Mouse (Mus musculus): ENCODE results near the gene Pbld2.
A peak's percentile ranks its signal among the peaks of the same experiment; 100 is the strongest.

The Pbld2 gene

DNA sequence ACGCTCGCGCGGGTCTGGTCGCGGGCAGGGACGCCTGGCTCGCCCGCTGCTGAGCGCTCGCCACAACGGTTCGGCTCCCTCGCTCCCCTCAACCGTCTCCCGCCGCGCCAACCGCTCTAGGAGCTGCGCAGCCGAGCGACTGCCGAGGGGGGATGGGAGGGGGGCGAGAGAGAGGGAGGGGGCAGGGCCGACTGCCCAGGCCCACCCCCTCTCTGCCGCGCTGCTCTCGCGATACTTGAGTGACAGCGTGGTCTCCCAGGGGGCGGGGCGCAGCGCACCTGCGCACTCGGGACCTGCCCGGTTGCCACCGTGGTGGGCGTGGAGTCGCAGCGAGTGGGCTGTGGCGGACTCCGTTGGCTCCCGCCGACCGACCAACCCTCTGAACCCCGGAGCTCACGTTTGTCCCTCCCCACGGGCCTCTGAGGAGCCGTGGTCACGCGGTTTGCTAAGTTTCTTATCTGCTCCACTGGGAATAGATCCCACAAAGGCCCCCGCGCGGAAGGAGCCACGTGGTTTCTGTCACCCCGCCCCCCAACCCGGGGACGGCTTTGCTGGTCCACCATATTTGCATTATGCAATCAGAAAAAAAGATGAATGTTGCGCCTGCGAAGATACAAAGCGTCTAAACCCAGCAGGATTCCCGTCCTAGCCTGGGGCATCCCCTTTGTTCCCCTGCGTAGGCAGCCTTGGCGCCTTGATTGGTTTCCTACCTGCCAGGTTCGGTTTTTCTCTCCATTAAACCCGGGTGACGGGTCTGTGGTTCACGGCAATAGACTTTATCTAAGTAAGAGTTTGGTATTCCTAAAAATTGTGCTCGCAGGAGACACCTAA, at the start of gene Pbld2, which contains the start of gene Hnrnph3:
TSS of gene Pbld2 (plus strand) at position 567 of the 831 bp plus-strand sequence.
TSS of gene Hnrnph3 (minus strand) at position 469 of the 831 bp plus-strand sequence.
- DNase-seq (ENCODE audit: low read depth): peak; percentile 99

DNA sequence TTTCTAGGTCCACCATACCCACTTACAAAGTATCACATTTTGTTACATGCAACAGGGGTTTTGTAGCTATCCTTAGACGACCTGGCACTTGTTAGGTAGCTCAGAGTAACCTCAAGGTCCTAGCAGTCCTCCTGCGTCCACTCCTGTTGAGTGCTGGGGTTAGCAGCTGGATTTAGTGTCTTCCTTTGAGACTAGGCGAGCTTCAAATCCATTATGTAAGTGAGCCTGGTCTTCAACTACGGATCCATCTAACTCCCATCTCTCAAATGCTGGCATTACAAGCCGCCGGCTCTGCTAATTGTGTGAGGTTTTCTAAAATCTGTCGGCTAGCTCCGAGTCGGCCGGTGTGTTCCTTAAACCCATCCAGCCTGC, 44.5 kb upstream of the Pbld2 start:
- no peak for DNase-seq (ENCODE audit: low read depth)

DNA sequence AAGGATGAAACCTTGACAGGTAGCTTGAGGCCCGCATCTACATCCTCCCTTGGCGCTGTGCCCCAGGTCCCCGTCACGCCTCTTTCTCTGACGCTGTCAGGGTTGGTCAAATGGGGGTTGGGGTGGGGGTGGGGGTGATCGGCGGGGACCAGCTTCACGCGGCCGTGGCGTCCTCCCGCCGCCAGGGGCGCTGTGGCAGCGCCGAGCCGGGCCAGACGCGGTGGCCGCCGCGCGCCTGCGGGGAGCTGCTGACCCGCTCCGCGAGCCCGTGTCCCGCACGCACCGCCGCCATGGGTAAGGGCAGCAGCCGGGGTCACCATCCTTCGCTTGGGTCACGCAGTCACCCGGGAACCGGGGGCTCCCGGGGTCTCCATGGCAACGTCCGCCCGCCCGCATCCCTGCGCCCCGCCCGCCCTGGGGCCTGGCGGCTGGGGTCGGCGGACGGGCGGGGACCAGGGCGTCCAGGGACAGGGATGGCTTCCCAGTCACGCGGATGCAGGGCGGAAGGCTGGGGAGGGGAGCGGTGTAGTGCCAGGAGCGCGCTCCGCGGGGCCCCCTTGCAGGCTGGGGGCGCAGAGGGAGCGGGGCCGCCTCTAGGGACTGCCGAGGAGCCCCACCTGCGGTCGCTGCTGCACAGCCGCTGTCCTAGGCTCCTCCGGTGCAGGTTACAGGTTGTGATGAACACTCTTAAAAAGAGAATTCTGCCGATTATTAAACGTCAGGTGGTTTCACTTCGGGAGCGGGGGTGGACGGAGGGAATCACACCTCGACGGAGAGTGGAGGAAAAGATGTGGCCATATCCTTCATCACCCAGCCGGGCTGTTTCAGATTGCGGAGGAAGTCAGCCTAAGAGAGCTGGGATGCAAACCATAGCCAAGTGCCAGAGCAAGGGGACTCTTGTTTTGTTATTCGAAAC, 43.8 kb upstream of the Pbld2 start, which contains the start of gene Rufy2:
TSS of gene Rufy2 (plus strand) at position 185 of the 916 bp plus-strand sequence.
- DNase-seq (ENCODE audit: low read depth): peak; percentile 93

DNA sequence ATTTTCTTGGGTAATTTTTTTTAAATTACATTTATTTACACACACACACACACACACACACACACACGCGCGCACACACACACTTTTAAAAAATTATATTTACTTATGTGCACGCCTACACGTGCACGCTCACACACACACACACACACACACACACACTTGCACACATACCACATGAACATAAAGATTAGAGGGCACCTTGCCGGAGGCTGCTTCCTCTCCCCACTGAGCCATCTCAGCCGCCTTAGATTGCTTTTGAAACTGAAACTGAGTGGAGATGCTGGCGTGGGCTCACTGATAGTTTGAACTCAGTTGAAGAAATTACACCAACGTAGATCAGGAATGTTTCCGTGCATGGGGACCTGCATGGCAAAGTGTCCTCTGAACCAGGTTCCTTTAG, 40.0 kb upstream of the Pbld2 start:
- no peak for DNase-seq (ENCODE audit: low read depth)

DNA sequence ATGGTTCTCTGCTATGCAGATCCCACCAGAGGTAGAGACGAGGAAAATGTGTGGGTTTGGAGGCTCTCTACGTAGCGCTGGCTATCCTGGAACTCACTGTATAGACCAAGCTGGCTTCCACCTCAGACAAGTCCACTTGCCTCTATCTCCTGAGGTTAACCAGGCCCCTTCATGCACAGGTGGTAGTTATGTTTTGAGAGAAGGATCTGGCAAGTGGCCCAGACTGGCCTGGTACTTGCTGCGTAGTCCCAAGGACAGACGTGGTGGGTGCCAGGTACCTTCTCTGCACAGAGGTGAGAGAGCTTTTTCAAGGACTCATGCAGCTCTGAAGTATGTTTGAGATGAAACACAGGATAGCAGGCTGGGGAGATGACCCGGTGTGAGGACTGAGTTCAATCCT, 39.6 kb upstream of the Pbld2 start:
- no peak for DNase-seq (ENCODE audit: low read depth)

DNA sequence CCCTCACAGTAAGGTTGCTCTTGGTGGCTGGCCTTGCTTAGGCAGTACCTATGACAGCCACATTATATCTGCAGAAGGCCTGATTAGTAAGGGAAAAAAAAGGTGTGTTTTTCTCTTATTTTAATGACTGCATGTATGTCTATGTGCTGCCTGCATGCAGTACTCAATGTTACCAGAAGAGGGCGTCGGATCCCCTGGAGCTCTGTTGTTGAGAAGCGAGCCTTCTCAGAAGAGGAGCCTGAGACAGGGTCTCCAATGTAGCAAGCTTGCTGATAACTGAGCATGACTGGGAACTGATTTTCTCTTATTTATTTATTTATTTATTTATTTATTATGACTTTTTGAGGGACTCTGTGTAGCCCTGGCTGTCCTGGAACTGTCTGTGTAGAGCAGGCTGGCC, 36.8 kb upstream of the Pbld2 start:
- peak; percentile 55 for DNase-seq (ENCODE audit: low read depth)

DNA sequence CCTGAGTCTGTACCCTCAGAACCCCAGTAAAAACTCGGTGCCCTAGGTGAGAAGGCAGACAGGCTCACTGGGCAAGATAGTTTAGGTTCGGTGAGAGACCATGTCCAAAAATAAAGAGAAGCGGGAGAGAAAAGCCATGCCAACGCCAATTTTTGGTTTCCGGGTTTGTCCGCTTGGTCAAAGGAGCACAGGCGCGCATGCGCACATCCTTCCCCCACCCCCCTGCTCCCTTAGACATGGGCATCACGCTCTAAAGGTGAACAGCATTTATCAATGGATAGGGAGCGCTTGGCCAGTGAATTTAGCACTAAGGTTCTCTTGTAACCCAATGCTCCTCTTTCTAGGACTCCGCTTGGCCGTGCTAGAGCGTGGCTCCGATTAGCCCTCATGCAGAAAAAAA, 33.5 kb upstream of the Pbld2 start:
- DNase-seq (ENCODE audit: low read depth): no peak

DNA sequence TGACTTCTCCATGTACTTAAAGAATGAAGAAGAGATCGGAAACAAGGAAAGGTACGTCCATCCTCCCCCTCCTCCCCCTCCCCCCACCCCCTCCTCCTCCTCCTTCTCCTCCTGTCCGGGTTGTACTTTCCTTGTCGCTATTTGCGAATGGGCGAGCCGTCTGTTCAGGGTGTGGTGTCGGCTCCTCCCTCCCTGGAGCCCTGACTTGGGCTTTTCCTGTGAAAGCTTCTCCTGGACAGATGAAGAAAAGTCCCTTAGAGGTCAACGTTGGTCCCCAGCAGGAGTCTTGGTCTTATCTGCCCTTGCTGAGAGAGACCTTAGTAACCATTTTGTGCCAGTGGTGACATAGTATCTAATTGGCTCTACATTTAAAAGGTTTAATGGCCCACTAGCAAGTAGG, 30.1 kb upstream of the Pbld2 start:
- DNase-seq (ENCODE audit: low read depth): no peak

DNA sequence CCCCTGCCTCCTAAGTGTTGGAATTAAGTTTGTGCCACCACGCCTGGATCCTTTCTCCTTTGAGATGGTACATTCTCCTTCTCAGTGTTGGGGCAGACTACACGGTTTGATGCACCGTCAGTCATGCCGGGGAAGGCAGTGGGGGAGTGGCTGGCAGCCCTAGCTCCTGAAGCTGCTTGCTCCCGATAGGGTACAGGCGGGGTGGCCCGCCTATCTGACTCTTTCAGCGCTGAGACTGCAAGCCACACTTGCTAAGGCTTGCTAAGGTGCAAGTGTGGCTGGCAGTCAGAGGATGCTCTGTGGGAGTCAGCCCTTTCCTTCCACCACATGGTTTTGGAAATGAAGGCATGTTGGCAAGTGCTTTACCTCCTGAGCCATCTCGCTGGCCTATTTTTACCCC, 23.5 kb upstream of the Pbld2 start:
- no peak for DNase-seq (ENCODE audit: low read depth)

DNA sequence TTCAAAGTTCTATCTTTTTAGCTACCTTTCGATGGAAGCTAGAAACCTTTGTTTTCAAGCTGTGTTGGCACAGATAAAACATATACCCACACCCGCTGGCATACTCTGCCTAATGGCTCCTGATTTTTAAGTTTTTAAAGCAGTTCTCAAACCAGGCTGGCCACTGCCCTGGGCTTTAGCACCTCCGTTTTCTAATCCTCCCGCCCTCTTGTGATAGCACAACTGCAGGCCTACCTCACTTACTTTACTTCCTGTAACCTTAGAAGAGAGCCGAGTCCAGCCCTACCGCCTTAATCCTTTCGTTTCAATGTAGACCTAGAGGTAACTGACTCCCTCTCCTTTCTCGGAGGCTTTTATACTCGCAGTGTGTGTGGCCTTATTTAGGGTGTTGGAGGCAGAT, 20.9 kb upstream of the Pbld2 start:
- no peak for DNase-seq (ENCODE audit: low read depth)

DNA sequence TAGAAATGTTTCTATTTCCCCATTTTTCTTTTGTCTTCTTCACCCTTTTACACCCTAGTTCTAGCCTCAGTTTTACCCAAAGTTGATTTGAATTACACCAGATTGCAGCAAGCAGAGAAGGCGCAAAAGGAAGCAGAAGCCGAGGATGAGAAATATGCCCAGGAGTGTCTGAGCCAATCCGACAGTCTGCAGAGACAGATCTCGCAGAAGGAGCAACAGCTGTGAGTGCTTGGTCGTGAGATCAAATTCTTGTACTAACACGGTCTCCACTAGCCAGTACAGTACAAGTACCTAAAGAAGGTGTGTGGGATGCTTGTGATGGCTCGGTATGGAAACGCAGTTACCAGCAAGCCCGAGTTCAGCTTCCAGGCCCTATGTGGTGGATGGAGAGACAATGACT, 19.6 kb upstream of the Pbld2 start:
- no peak for DNase-seq (ENCODE audit: low read depth)

DNA sequence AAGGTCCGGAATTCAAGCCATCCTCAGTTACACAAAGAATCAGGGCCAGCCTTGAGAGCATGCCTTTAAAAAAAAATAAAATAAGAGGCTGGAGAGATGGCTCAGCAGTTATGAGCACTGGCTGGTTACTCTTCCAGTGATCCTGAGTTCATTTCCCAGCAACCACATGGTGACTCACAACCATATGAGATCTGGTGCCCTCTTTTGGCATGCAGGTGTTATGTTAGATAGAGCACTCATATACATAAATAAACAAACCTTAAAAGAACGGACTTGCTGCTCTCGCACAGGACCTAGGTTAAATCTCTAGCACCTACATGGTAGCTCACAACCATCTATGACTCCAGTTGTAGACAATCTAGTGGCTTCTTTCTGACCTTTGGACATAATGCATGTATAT, 15.9 kb upstream of the Pbld2 start:
- peak; percentile 53 for DNase-seq (ENCODE audit: low read depth)

DNA sequence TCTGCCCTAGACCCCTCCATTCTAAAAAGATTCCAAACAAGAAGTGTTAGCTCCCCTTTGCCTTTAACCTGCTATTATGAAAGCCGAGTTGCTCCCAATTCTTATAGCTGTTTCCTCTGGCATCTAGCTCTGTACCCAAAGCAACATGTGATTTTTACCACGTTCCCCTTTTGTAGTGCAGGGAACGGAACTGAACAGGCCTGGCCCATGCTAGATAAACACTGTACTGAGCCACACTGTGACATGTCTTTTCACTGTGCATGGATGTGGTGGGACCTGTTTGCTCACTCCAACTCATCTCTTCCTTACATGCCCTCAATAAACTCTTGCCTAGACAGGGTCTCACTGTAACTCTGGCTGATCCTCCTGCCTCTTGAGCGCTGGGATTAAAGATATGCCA, 13.8 kb upstream of the Pbld2 start:
- DNase-seq (ENCODE audit: low read depth): no peak

DNA sequence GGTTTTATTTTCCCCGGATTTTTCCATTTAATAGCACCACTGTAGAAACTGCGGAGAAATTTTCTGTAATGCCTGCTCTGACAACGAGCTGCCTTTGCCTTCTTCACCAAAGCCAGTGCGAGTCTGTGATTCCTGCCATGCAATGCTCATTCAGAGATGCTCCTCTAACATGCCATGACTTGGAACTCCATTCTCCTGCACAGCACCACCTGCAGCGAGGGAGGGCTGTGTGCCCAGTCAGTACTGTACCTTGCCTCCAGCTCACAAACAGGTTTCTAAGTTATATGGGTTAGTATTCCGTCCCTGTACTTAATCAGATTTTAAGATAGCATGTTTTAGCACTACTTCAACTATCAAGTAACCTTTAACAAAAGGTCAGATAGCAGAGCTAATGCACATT, 12.6 kb upstream of the Pbld2 start:
- no peak for DNase-seq (ENCODE audit: low read depth)

DNA sequence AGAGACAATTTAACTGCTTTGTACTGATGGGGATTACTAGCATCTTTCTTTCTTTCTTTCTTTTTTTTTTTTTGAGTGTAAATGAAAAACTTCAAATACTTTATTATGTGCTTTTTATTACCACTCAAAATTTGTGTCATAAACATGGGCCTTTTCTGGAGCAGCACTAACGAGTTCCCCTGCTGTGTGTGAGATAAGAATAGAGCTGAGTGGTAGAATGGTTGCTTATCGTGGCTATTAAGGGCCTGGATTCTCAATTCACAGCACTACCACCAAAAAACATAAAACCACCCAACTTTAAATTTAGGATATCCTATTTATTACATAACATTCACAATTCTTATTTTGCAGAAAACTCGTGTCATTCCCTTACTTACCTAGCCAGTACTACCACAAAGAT, 10.6 kb upstream of the Pbld2 start:
- DNase-seq (ENCODE audit: low read depth): no peak

DNA sequence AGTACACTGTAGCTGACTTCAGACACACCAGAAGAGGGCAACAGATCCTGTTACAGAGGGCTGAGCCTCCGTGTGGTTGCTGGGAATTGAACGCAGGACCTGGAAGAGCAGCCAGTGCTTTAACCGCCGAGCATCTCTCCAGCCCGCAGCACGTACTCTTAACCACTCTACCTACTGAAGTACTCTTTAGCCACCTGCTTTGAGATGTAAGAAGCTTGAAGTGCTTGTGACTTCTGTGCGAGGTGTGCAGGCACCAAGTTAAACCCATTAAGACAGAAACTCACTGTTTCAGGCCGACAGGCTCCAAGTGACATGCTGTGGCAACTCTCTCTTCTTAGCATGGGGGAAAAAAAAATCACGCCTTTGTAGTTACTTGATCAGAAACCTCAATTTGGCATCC, 9.9 kb upstream of the Pbld2 start:
- DNase-seq (ENCODE audit: low read depth): no peak

DNA sequence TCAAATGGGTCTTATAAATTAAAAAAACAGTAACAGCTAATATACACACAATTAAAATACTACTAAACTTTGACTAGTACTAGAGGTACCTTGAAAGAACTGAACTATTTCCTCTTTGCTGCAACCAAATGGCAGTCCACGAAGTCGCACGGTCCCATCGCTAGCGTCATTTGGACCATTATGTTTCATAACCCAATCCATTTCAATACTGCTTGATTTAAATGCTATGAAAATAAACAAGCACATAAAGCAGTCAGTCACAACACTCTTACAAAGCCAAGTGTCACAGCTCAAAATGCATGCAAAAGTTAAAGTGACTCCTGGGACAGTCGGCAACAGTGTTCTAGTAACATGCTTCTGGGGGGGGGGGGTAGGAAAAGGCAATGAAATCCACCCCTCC, 4.8 kb upstream of the Pbld2 start:
- no peak for DNase-seq (ENCODE audit: low read depth)

DNA sequence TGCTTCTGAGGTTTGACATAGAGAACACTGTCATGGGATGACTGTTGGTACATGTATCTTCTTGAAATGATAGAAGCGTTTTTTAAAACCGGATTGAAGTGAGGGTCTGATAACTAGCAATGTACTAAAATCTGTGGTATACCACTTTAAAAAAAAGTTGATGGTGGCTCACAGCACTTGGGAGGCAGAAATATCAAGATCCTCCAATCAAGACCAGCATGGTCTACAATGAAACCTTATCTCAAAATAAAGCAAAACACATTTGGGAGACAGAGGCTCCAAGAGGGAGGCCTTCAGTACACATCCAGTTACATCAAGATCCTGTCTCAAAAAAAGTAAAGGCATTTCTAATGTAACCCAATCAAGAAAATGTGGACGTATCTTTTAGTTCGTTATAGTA, 2.4 kb upstream of the Pbld2 start:
- DNase-seq (ENCODE audit: low read depth): peak; percentile 48

DNA sequence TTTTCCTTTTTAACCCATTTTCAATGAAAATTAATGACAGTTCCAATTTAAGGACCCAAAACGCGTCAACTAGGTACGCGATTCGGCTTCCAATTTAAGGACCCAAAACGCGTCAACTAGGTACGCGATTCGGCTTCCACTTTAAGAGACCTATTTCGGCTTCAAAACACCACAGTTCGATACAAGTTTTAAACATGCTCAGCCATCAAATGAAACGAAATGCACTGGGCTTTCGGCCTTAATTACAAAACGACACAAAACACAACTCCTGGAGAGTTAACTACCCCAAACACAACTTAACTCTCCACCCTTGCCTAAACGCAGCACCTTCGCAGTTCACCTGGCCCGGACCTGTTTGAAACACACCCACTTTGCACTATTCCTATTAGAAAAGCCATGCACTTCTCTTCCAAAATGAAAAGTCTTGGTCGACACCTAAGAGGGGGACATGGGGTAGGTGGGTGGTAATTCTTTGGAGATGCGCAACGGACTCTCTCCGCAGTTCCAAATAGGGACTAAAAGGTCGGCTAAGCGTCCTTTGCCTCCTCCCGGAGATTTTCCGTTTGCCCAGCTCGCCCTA, 1.5 kb upstream of the Pbld2 start:
- DNase-seq (ENCODE audit: low read depth): no peak

DNA sequence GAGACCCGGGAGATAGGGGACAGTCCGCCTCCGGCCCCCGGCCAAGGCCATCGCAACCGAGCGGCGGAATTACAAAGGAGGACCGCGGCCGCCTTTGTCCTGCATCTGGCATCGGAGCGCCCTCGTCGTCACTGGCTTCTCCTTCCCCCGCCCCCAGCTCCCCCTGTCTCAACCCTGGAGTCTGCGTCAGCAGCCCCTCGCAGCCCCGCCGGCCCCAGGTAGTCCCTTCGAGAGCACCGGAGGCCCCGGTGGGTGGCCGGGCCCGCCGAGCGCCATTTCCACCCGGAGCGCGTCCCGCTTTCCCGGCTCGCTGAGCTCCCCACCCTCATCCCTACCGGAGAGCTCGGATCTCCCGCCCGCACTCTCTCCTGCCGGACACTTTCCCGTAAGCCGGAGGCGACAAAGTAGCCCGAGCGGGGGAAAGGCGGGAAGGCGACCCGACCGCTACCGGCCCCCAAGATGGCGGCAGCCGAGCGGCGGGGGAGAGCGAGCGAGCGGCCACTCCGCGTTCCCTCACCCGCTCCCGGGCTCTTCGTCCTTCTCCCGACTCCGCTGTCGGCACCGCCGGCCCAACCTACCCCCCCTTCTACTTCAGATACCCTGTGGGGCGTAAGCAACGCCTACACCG, 880 bp upstream of the Pbld2 start:
- peak; percentile 74 for DNase-seq (ENCODE audit: low read depth)

DNA sequence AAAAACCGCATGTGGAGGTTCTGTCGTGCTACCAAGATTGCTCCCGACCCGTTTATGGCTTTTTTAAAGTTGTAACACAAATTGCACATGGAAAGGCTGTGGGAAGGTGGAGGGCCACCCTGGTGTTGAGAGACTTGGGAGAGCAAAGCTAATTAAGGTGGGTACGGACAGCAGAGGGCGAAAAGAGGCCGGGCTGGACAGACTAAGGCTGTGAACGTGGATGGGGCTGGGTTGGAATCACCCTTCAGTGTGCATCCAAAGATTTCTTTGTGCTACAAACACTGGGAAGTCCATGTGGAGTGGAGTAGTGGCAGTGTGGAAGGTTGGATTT, 430 bp downstream of the Pbld2 start:
- DNase-seq (ENCODE audit: low read depth): peak; percentile 85

DNA sequence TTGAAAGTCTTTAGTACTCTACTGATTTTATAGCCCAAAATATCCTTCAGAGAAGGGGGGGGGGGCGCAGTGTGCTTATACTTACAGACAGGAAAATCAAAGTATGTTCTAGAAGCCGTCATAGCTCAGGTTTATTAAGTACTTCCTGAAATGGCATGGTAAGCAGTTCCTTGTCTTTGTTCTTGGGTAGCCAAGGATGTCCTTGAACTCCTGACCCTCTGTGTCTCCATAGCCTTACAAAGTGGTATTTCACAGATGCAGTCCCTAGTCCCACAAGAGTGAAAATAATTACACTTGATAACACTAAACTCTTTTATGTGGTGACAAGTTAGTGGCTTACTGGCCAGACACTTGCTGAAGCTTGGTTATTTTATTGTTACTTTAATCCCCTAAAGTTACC, 901 bp downstream of the Pbld2 start:
- DNase-seq (ENCODE audit: low read depth): peak; percentile 33
